In the genomic region with DNA sequence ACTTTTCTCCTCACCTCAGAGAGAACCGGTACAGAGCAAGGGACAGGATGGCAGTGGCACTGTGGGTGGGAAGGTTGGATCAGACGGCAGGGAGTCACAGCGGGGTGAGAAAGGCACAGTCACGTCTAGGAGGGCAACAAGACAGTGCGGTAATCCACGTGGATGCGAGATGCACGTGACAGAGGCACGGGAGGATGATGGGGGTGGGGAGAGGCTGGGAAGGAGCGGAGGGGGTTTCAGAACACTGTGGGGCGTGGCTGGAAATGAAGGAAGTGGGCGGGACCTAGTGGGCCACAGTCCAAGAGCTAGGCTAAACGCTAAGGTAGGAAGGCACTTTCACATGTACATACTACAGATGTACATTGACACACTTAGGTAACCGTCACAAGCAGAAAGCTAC, we compare ENCODE assay signal across 9 mouse cellular contexts. TPM values are rescaled to one million over a fixed set of nuclear protein-coding genes. Genes with fewer than 3 reads are reported as not detected.
DNase-seq lines count a peak whose midpoint lies in the region; ATAC-seq and TF ChIP-seq lines count a peak whose summit lies in the region.
"Had no signal": no experiment of that assay in that cellular context is flagged by ENCODE, and none has a peak within 500 bp of the region (broad histone marks: within the 10 kb centered on the region; RNA-seq: fewer than 3 reads in every experiment).

No protein-coding gene starts in this region.

- WGBS in midbrain, embryonic 12.5 days = 47% methylated on average over 14 of the region's 14 CpGs
- WGBS in midbrain, postnatal 0 days = 39% methylated on average over 14 of the region's 14 CpGs
- 53% methylated on average over 14 of the region's 14 CpGs for WGBS in heart, embryonic 11.5 days (ENCODE audit: insufficient replicate concordance)
- 41% methylated on average over 14 of the region's 14 CpGs for WGBS in liver, postnatal 0 days (ENCODE audit: insufficient replicate concordance)

- TF ChIP-seq EP300 in liver, postnatal 0 days (IDR thresholded peaks at IDR 0.05; ENCODE audit: low read depth) = no peak

- no peaks in the 10 kb centered on the region for H3K27me3 ChIP-seq in midbrain, embryonic 12.5 days
- H3K27me3 ChIP-seq in midbrain, postnatal 0 days (ENCODE audit: insufficient read depth, low read length) = no peaks in the 10 kb centered on the region
- H3K27me3 ChIP-seq in heart, embryonic 11.5 days (ENCODE audit: control insufficient read depth, insufficient read depth, low read length) = no peaks in the 10 kb centered on the region
- no peaks in the 10 kb centered on the region for H3K27me3 ChIP-seq in liver, postnatal 0 days (ENCODE audit: insufficient read depth, low read length)
- H3K27me3 ChIP-seq: hindbrain, embryonic 15.5 days had no signal

- no peak for TF ChIP-seq CTCF in midbrain, postnatal 0 days (IDR thresholded peaks at IDR 0.05)
- TF ChIP-seq CTCF in liver, postnatal 0 days (IDR thresholded peaks at IDR 0.05; ENCODE audit: low read depth) = no peak

- H3K4me2 ChIP-seq in midbrain, embryonic 12.5 days (replicated peaks) = no peak overlapping the region
- no peak overlapping the region for H3K4me2 ChIP-seq in midbrain, postnatal 0 days (ENCODE audit: low read depth, low read length, poor library complexity, severe bottlenecking)
- peak overlapping the region; percentile 31; the same call in 1 of the 2 replicates for H3K4me2 ChIP-seq in heart, embryonic 11.5 days
- peak overlapping the region; percentile 22; the same call in 1 of the 2 replicates for H3K4me2 ChIP-seq in liver, postnatal 0 days (ENCODE audit: low read depth, low read length)
- H3K4me2 ChIP-seq: hindbrain, embryonic 15.5 days had no signal

- no peak overlapping the region for H3K27ac ChIP-seq in midbrain, embryonic 12.5 days (replicated peaks)
- no peak overlapping the region for H3K27ac ChIP-seq in midbrain, postnatal 0 days (ENCODE audit: low read depth, low read length)
- no peak overlapping the region for H3K27ac ChIP-seq in heart, embryonic 11.5 days (ENCODE audit: low read depth, low read length)
- no peak overlapping the region for H3K27ac ChIP-seq in liver, postnatal 0 days (ENCODE audit: low read depth)
- H3K27ac ChIP-seq: hindbrain, embryonic 15.5 days had no signal

- no peak for DNase-seq in midbrain, postnatal 0 days (ENCODE audit: low spot score)
- no peak for DNase-seq in liver, postnatal 0 days
- DNase-seq in testis, postnatal 14 days (ENCODE audit: low spot score) = peak; percentile 36
- no peak for DNase-seq in urinary bladder, postnatal 36 days (ENCODE audit: low spot score in 2 of 2)
- DNase-seq in frontal cortex, postnatal 14 days (ENCODE audit: low spot score in 2 of 2) = no peak
- no peak for DNase-seq in frontal cortex, postnatal 10 days (ENCODE audit: low spot score in 2 of 2)

- H3K4me3 ChIP-seq in midbrain, embryonic 12.5 days = no peak overlapping the region
- no peak overlapping the region for H3K4me3 ChIP-seq in midbrain, postnatal 0 days (ENCODE audit: low read depth, low read length)
- H3K4me3 ChIP-seq in heart, embryonic 11.5 days (ENCODE audit: low read depth, low read length) = no peak overlapping the region
- H3K4me3 ChIP-seq in liver, postnatal 0 days (ENCODE audit: low read depth, low read length) = no peak overlapping the region
- H3K4me3 ChIP-seq: hindbrain, embryonic 15.5 days had no signal

- H3K4me1 ChIP-seq in midbrain, embryonic 12.5 days = no peaks in the 10 kb centered on the region
- H3K4me1 ChIP-seq in midbrain, postnatal 0 days (ENCODE audit: insufficient read depth, low read length) = no peaks in the 10 kb centered on the region
- H3K4me1 ChIP-seq in heart, embryonic 11.5 days (ENCODE audit: control insufficient read depth, insufficient read depth, low read length) = no peaks in the 10 kb centered on the region
- H3K4me1 ChIP-seq in liver, postnatal 0 days (ENCODE audit: insufficient read depth) = no peaks in the 10 kb centered on the region; the same call in 1 of the 2 replicates
- H3K4me1 ChIP-seq: hindbrain, embryonic 15.5 days had no signal

- H3K9ac ChIP-seq in midbrain, embryonic 12.5 days (replicated peaks) = no peak overlapping the region
- H3K9ac ChIP-seq in midbrain, postnatal 0 days (replicated peaks; ENCODE audit: low read length, poor library complexity, severe bottlenecking) = no peak overlapping the region
- no peak overlapping the region for H3K9ac ChIP-seq in heart, embryonic 11.5 days (ENCODE audit: low read depth, low read length)
- no peak overlapping the region for H3K9ac ChIP-seq in liver, postnatal 0 days (replicated peaks)
- H3K9ac ChIP-seq: hindbrain, embryonic 15.5 days had no signal

- 0 out of 2 replicates have a peak, but pooled peaks have one; percentile 44 for ATAC-seq in midbrain, embryonic 12.5 days (ENCODE audit: low FRiP score, low read depth)
- no peak for ATAC-seq in midbrain, postnatal 0 days (ENCODE audit: low FRiP score)
- no peak for ATAC-seq in heart, embryonic 11.5 days (replicated peaks; ENCODE audit: insufficient number of reproducible peaks, low FRiP score, low TSS enrichment)
- peak; percentile 38; the same call in 1 of the 2 replicates for ATAC-seq in liver, postnatal 0 days

- H3K9me3 ChIP-seq in midbrain, embryonic 12.5 days = 0 out of 2 replicates have a peak, but pooled peaks cover 3% of the 10 kb centered on the region
- H3K9me3 ChIP-seq in midbrain, postnatal 0 days (ENCODE audit: low read length) = no peaks in the 10 kb centered on the region
- H3K9me3 ChIP-seq in heart, embryonic 11.5 days (replicated peaks; ENCODE audit: control insufficient read depth, low read length) = 0 out of 2 replicates have a peak, but pooled peaks cover 3% of the 10 kb centered on the region
- no peaks in the 10 kb centered on the region for H3K9me3 ChIP-seq in liver, postnatal 0 days (ENCODE audit: low read length)

- peaks cover 32% of the 10 kb centered on the region for H3K36me3 ChIP-seq in midbrain, embryonic 12.5 days
- peaks cover 32% of the 10 kb centered on the region for H3K36me3 ChIP-seq in midbrain, postnatal 0 days (ENCODE audit: insufficient read depth, low read length)
- H3K36me3 ChIP-seq in heart, embryonic 11.5 days (ENCODE audit: control insufficient read depth, insufficient read depth, low read length) = peaks cover 7% of the 10 kb centered on the region
- no peaks in the 10 kb centered on the region for H3K36me3 ChIP-seq in liver, postnatal 0 days (replicated peaks; ENCODE audit: insufficient read depth, low read length)

RNA-seq across cellular contexts. Expression of a gene that starts 41.4 kb away (rescaled TPM):
- polyA plus RNA-seq in midbrain, embryonic 12.5 days (2016; fragmentation: Nextera tagmentation; extraction: Ambion mirVana) = 2.1 and 2.2 TPM in 2 replicates
- 2.5 and 4.5 TPM in 2 replicates for total RNA-seq in midbrain, postnatal 0 days (2014; rRNA removed)
- polyA plus RNA-seq in midbrain, postnatal 0 days (2015; fragmentation: Nextera tagmentation; extraction: Ambion mirVana) = 1.5 and 1.9 TPM in 2 replicates
- polyA plus RNA-seq in heart, embryonic 11.5 days (2014; fragmentation: Nextera tagmentation; extraction: Ambion mirVana) = 2.7 and 3.2 TPM in 2 replicates
- 1.6 and 1.9 TPM in 2 replicates for polyA plus RNA-seq in liver, postnatal 0 days (2015; fragmentation: Nextera tagmentation; extraction: Ambion mirVana)

Comparison
In these comparisons a context has a peak if more than half of its experiments do, and no peak if none do; other contexts are left out.
1. ATAC-seq: peak in midbrain, embryonic 12.5 days (single experiment) and liver, postnatal 0 days (single experiment); none in midbrain, postnatal 0 days (single experiment) and heart, embryonic 11.5 days (single experiment).
2. H3K4me2 ChIP-seq: peak in heart, embryonic 11.5 days (single experiment) and liver, postnatal 0 days (single experiment); none in midbrain, embryonic 12.5 days (single experiment) and midbrain, postnatal 0 days (single experiment).